Mouse (Mus musculus): ENCODE measurements around the gene Eif6. TPM values are rescaled to one million over a fixed set of nuclear protein-coding genes. Genes with fewer than 3 reads are reported as not detected.

Gene Eif6
- total RNA-seq, 2 experiments from 2014 or later = 50.7 to 53.6 TPM

- intact Hi-C loops (cut with DNase I) = no loop called here
- no peak for DNase-seq
Observed at GRCm38 (mm10) chr2:155794674-155795445, 31.9 kb downstream of the Eif6 start.

DNA sequence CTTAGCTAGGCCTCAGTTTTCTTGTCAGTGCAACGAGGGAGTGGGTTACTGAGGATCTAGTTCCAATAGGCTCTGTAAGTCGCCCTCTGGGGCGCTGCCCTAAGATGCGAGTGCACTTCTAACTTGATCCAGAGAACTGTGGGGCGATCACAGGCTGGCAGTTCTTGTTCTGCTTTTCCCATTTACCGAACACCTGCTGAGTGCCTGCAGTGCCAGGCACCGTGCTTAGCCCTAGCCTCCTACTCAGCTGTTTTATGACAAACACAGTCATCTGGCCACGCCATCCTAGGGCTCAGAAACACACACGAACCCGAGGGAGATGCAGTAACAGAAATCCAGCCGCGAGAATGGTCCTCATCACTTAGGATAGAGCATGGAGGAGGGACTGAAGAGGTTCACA, 33.8 kb downstream of the Eif6 start:
- intact Hi-C loops (cut with DNase I) = no loop called here
- DNase-seq = no peak

GRCm38 (mm10) chr2:155787949-155788931, 38.5 kb downstream of the Eif6 start:
- intact Hi-C loops (cut with DNase I) = no loop called here
- DNase-seq = no peak

DNA sequence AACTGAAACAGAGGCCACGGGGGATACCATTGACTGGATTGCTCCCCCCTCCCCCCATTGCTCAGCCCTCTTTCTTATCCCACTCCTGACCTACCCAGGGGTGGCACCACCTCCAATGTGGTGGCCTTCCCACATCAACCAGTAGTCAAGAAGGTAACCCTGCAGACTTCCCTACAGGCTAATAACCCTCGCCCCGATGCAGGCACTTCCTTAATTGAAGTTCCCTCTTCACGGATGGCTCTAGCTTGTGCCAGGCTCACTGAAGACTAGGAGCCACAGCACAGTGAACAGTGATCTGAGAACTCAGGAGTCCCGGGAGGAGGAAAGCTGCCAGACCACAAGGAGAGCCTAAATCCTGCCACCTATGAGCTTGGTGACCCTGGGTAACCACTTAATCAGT, 39.8 kb downstream of the Eif6 start:
- DNase-seq = no peak
- intact Hi-C loops (cut with DNase I) = no loop called here

GRCm38 (mm10) chr2:155784534-155784933, 42.2 kb downstream of the Eif6 start:
- no peak for DNase-seq
- intact Hi-C loops (cut with DNase I) = no loop called here

DNA sequence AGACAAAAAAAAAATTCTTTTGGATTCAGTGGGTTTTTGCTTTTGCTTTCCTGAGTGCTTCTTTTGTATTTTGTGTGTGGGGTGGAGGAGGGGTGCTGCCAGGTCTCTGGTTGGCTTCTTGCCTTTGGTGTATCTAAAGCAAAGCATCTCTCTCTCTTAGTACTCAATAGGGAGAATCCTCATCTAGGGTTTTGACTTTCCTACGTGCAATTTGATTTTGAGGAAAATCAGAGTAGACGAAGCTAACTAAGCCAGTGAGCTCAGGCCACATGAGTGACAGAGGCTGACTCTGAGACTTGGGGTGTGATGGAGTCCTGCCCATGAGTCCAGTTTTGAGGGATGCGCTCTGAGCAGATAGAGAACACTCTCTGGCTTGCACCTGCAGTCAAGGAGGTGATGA, 47.2 kb downstream of the Eif6 start:
- DNase-seq = no peak
- intact Hi-C loops (cut with DNase I) = no loop called here

DNA sequence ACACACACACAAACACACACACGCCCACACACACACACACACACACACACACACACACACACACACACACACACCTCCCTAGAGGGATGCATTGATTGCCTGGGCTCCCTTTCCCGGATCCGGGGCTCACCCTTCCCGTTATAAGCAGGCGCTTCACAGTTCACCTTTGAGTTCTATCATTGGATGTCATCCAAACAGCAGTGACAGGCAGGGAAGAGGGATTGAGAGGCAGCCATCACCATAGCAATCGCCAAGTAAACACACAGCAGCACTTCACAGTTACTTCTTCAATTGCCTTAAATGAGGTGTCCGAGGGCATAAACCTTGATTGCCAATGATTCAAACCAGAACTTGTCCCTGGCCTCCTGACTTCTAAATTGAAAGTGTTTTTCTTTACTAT, 47.7 kb downstream of the Eif6 start:
- DNase-seq = no peak
- intact Hi-C loops (cut with DNase I) = no loop called here

DNA sequence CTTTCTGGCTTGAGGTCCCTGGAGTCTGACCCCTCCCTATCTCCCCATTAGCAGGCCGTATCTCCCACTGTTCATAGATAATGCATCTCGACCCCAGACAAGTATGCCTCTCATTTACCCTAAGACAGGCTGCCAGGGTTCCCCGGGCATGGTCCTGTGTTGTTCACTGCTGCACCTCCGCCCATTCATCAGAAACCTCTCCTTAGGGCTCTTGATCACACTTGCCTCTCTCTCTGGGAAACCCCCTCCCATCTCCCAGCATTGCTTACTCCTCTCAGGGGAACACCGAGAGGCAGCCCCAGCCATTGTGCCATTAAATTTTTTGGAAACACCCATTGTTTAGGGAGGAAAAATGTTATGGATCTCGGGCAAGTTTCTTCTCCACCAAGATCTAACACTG, 48.7 kb downstream of the Eif6 start:
- intact Hi-C loops (cut with DNase I) = no loop called here
- DNase-seq = no peak

GRCm38 (mm10) chr2:155777688-155777985, 49.1 kb downstream of the Eif6 start:
- no peak for DNase-seq
- intact Hi-C loops (cut with DNase I) = no loop called here

- DNase-seq = no peak
- intact Hi-C loops (cut with DNase I) = no loop called here
Observed at GRCm38 (mm10) chr2:155776824-155777687, 49.7 kb downstream of the Eif6 start.

DNA sequence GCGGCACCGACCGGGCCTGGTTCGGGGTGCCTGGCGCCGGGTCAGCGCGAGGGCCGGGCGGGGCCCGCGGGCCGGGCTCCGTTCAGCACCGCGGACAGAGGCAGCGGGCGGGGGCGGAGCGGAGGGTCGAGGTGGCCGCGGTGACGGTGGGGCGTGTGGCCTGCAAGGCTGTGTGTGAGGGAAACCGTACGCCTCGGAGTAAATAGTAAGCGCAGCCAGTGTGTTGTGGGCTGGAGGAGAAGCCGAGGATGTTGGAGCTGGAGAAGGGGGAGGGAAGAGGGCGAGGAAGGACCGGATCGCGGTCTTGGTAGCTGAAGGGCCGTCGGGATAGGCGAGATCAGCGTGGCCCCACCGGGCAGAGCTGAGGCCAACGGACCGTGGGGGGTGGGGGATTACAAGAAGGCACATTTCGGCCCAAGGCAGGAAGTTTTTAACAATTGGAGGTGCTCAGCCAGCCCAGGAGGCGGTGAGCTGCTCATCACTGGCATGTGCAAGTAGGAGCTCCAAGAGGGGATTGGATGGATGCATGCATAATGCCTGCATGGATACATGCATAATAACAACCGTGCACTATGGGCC, 51.0 kb downstream of the Eif6 start:
- intact Hi-C loops (cut with DNase I) = no loop called here
- DNase-seq = peak; percentile 64 to 68

DNA sequence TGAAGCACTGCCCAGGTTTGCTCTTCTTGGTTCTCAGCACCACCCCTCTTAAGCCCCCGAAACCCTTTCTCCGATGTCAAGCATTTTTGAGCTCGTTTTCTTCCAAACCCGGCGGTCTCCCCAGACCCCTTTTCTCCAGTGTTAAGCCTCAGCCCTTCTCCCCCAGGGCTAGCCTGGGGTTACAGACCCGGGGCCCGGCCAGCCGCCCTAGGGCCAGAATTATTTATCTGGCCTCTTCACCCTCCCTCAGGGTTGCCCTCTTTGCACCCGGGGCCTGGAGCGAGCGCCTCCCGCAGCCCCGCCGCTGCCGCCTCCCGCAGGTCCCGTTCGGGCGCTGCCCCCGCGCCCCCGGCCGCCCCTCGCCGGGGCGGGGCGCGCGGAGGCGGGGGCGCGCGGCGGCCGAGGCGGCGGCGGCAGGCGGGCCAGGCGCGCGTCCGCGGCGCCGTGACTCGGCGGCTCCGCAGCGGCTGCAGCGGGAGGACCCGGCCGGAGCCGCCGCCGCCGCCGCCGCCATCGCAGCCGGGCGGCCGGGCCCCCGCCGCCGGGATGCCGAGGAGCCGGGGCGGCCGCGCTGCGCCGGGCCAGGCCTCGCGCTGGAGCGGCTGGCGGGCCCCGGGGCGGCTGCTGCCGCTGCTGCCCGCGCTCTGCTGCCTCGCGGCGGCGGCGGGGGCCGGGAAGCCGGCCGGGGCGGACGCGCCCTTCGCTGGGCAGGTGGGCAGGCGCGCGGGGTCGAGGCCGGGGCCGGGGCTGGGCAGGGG, 51.6 kb downstream of the Eif6 start, which contains the start of gene Mmp24:
TSS of gene Mmp24 (plus strand) at position 416 of the 758 bp plus-strand sequence.
- intact Hi-C loops (cut with DNase I) = no loop called here
- DNase-seq = no peak

DNA sequence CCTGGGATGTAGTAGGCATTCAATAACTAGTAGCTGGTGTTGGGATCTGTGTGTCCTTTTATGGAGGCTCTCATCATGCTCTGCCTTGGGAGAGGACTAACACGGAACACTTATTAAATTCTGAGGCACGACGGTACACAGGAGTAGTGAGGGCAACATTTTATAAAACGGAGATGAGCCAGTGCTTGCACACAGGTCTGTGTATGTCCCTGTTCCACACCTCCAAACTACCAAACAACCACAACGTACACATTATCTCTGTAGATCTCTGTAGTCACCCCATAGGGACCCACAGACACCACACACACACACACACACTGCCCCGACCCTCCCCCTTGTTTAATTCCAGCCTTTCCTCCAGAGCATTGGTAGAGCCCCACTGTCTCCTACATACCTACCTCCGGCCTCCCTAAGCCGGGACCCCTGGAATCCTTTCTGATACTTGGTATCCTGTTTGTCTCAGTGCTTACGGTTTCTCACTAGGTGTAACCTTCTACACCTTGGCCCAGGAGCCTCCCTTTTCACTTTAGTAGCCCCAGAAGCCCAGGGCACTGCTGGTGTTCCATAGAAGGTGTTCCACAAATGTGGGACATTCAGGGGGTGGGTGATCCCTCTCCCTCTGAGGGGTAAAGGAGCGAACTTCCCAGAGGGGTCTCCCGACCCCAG, 52.3 kb downstream of the Eif6 start:
- no peak for DNase-seq

GRCm38 (mm10) chr2:155773664-155774063, 53.1 kb downstream of the Eif6 start:
- intact Hi-C loops (cut with DNase I) = no loop called here
- DNase-seq = no peak

More for the DNA sequence above, 52.3 kb downstream of the Eif6 start:
- intact Hi-C loops (cut with DNase I) = no loop called here

Other genes starting within 250 kb of the Eif6 start
- 10 to 100 TPM; 14.8 to 16.9 TPM for gene Gss, start 234.1 kb downstream of the Eif6 start, total RNA-seq (2021)
- gene Myh7b, start 215.7 kb downstream of the Eif6 start, total RNA-seq (2021) = 10 to 100 TPM; 25.3 to 30.2 TPM
- gene Trpc4ap, start 134.5 kb downstream of the Eif6 start, total RNA-seq (2021) = 10 to 100 TPM; 92.1 to 92.3 TPM
- gene Edem2, start 97.5 kb downstream of the Eif6 start, total RNA-seq (2021) = 1 to 10 TPM; 6.9 to 7.0 TPM
- gene Gm17581, start 91.1 kb downstream of the Eif6 start, total RNA-seq (2021) = not detected
- 1 to 10 TPM; 3.1 to 3.3 TPM for gene Procr, start 75.8 kb downstream of the Eif6 start, total RNA-seq (2021)
- gene Mmp24, start 51.6 kb downstream of the Eif6 start, total RNA-seq (2021) = not detected
- gene BC029722, start 7.5 kb downstream of the Eif6 start, total RNA-seq (2021) = 10 to 100 TPM; 26.2 to 27.7 TPM
- not detected for gene Fam83c, start 7.9 kb upstream of the Eif6 start, total RNA-seq (2021)
- 100 to 1,000 TPM; 235 to 283 TPM for gene Uqcc1, start 103.4 kb upstream of the Eif6 start, total RNA-seq (2021)
- gene Gm15557, start 113.8 kb upstream of the Eif6 start, total RNA-seq (2021) = not detected
- not detected for gene Gdf5, start 118.4 kb upstream of the Eif6 start, total RNA-seq (2021)
- gene Cep250, start 129.5 kb upstream of the Eif6 start, total RNA-seq (2021) = 1 to 10 TPM; 7.1 to 7.9 TPM
- under 1 TPM; 0.16 to 0.31 TPM for gene 6430550D23Rik, start 181.1 kb upstream of the Eif6 start, total RNA-seq (2021)
- 10 to 100 TPM; 59.7 to 61.4 TPM for gene Ergic3, start 181.1 kb upstream of the Eif6 start, total RNA-seq (2021)
- gene Fer1l4, start 226.0 kb upstream of the Eif6 start, total RNA-seq (2021) = not detected
- gene Spag4, start 238.2 kb upstream of the Eif6 start, total RNA-seq (2021) = 1 to 10 TPM in 1 of 2 experiments, under 1 TPM in 1; 0.87 to 1.5 TPM

All from heart, postnatal 36 days (tissue).